Mouse (Mus musculus) thymus, postnatal 10 days (tissue): ENCODE data around the gene Uspl1.
A peak's percentile ranks its signal among the peaks of the same experiment; 100 is the strongest.

Experiments used
- DNase-seq, 2 experiments: peaks; one replicate each; pipeline ENCODE4 v3.0.0; 2021; ENCODE audit warnings: low spot score in 2 of 2

The Uspl1 gene

DNA sequence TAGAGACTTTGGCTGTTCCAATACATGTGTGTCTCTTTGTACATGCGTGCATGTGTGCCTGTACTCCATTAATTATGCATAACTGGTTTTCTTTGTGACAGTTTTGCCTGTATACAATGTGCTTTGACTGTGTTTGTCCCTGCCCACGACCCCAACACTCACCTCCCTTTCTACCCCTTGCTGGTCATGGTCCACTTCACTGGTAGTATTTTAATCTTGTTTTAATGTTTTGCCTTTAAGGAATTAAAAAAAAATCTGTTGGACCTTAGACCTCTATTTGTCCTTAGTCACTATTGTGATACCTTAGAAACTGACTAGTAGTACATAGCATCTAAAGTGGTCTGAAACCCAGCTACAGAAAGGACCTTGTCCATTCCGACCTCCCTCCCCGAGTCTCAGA, 26.9 kb downstream of the Uspl1 start:
- DNase-seq, result no peak

- no peak for DNase-seq
Observed at GRCm38 (mm10) chr5:149212806-149213205, 28.7 kb downstream of the Uspl1 start.

- DNase-seq, result no peak
Observed at GRCm38 (mm10) chr5:149215540-149215939, 31.4 kb downstream of the Uspl1 start.

GRCm38 (mm10) chr5:149217524-149218357, 33.6 kb downstream of the Uspl1 start:
- no peak for DNase-seq

GRCm38 (mm10) chr5:149219493-149219892, 35.3 kb downstream of the Uspl1 start:
- no peak for DNase-seq

DNA sequence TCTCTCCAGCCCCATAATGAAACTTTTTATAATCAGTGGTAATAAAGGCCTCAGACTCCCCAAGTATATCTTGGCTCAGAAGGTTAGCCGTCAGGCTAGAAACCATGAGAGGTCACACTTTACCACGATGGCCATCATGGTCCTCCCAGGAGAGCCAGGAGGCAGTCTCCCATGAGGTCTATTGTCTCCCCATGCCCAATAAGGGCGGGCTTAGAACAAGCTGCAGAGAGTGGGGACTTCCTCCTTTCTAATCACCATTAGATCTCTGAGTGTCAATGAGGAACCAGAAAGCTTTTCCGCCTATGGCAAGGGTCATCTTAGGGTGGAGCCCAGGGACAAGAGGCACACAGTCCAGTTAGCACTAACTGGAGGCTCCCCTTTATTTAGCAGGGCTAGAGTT, 37.2 kb downstream of the Uspl1 start:
- no peak for DNase-seq

- DNase-seq, result no peak
Observed at GRCm38 (mm10) chr5:149224666-149225065, 40.5 kb downstream of the Uspl1 start.

DNA sequence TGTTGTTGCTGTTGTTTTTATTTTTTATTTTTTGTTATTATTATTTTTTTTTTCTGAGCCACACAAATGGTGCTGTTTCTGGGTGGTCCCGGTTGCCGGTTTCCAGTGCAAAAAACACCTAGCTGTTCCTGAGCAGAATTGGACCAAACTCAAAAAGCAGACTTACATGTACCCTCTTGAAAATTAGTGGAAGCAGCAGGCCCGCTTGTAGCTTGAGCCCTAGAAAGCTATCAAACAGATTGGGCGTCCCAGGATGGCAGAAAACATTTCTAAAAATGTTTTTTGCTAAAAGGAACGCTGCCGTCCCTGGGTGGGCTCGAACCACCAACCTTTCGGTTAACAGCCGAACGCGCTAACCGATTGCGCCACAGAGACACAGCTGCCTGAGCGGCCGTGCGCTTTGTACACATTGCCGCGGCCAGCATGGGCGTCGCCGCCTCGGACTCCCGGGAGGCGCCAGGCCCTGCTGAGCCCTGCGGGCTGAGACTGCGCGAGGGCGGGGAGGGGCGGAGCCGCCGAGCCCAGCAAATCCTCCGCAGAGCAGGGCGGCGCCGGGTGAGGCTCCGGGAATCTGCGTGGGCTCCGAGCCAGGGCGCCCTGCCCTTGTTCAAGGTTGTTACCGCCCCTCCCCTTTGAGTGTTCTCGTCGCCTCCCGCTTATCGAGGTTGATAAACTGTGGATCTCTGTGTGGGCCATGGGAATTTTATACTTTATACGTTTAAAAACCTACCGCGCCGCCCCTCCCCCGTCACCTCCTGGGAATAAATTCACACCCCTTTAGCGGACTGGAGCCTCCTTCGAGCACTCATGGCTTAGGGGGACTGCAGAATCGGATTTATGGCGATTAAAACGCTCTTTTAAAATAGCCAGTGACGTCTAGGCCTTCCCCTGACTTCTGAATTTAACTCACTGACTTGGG, 44.8 kb downstream of the Uspl1 start:
- DNase-seq, result peak; percentile 92 to 93

DNA sequence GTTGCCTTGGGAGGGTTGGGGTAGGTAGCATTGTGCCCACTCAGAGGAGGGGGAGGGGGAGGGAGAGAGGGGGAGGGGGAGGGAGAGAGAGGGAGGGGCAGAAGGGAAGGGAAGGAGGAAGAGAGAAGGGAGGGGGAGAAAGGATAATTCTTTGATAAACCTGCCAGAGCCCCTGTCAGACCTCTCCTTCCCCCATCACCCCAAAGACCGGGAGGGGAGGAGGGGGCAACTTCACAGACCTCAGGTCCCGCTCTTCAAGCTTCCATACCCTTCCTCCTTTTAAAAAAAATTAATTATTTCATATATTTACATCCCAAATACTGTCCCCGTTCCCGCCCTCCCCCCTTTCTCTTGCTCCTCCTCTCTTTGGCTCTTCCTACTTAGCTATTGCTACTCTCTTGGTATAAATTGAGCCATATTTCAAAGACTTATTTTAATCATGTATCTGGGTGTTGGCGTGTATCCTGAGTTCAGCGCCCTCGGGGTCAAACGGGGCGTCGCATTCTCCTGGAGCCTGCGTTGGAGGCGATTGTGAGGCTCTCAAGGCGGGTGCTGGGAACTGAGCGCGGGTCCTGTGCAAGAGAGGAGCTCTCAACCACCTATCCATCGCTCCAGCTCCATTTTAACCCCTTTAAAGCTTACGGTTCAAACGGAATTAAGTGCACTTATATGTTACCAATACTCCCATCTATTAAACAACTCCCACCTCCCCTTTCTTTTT, 45.6 kb downstream of the Uspl1 start:
- DNase-seq, result no peak

- DNase-seq, result no peak
Observed at GRCm38 (mm10) chr5:149235002-149235401, 50.9 kb downstream of the Uspl1 start.

- DNase-seq, result no peak
Observed at GRCm38 (mm10) chr5:149237221-149237950, 53.2 kb downstream of the Uspl1 start.

DNA sequence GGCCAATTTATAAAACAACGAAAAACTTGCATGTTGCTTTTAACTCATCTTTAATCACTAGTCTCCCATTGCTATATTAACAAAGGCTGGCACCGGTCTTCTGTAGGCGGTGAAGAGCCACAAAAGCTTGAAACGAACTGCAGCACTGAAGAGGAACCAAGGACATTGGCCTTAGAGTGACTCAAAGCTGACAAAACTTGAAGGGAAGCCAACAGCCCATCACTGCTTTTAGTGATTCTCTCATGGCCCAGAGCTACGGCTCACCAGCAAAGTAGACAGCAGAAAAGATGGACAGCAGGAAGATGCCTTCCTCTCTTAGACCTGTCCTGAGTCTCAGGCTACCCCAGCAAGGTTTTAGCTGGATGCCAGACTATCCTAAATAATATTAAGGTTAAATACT, 58.3 kb downstream of the Uspl1 start:
- DNase-seq, result no peak

DNA sequence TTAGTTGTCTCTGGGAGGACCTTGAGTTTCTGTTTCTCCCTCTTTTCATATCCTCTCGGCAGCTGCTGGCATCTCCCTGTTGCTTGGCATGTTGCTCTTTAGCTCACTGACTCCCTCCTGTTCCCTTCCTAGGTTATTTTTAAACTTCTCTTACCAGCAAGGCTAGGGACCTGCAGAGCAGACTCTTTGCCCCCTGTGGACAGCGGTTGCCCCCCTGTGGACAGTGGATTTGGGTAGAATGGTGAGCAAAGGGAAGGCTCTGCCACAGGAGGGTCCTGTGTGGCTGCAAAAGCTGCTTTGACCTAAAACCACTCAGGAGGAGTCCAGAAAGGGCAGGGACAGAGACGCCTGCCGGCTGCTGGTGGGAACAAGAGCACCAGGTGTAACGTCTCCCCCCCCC, 58.9 kb downstream of the Uspl1 start:
- DNase-seq, result no peak

- no peak for DNase-seq
Observed at GRCm38 (mm10) chr5:149245391-149245964, 61.3 kb downstream of the Uspl1 start.

DNA sequence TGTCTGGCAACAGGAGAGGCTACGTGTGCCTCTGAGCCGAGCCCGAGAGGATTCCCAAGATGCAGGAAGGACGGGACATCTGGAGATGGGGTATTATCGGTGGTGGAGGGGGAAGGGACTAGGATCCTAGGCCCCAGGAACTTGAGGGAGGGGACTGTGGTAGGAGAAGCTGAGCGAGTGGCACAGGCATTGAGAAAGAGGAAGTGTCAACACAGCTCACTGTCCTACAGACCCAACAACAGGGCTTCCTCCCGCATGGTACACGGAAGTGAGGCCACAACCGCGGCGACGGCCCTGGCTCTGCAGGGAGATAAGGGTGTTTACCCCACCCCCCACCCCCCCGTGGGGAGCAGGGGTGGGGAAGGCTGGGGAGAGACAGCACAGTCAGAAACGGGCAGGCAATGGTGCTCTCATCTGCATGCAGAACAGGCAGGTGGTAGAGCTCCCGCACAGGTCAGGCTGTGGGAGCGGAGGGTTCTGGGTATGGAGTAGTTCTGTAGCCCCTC, 61.9 kb downstream of the Uspl1 start:
- DNase-seq, result peak; percentile 75 to 85

DNA sequence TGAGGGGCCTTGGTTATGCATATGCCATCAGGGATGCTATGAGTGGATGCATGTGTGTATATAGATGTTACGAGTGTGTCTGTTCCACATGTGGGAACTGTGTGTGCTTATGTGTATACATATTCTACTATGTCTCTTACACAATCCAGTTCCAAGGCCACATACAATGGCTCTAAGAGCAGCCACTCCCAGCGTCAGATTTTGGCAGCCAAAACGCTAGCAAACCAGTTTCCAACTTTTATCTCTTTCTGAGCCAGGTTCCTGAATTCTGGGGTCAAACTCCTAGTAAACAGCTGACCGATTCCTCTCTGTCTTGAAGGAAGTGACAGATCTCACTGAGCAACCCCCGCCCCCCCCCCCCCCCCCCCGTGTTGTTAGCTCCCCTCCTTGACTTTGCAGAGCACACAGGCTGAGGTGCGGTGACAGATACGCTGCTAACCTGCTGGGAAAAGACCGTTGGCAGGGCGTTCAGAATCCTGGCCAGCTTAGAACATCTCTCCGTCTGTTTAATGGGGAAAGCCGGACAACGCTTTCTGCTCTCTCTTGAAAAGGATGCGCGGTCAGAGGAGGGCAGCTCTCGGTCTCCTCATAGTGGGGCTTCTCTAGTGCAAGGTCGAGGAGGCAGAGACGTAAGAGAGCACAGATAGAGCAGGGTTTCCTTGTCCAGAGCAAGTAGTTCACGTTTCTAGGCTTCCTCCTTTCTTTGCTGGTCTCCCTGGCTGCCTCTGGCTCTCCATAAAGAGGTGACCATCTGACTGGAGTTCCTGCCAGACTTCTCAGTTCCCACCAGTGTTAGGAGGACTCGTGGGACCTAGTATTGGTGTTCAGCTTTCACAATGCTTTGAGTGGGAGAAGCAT, 63.1 kb downstream of the Uspl1 start:
- no peak for DNase-seq

GRCm38 (mm10) chr5:149252303-149252702, 68.2 kb downstream of the Uspl1 start:
- no peak for DNase-seq

DNA sequence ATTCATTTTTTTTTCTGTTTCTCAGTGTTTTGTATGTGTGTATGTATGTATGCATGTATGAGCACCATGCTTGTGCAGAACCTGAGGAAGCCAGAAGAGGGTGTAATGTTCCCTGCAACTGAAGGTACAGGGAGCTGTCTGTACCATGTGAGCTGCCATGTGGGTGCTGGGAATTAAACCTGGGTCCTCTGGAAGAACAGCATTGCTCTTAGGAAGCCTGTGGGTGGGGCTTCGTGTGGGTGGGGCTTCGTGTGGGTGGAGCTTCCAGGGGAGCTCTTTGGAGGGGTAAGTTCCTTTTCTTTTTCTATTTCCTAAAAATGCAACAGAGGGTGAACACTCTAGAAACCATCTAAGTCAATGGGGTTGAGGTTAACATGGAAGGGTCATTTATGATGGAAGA, 69.3 kb downstream of the Uspl1 start:
- DNase-seq, result no peak

DNA sequence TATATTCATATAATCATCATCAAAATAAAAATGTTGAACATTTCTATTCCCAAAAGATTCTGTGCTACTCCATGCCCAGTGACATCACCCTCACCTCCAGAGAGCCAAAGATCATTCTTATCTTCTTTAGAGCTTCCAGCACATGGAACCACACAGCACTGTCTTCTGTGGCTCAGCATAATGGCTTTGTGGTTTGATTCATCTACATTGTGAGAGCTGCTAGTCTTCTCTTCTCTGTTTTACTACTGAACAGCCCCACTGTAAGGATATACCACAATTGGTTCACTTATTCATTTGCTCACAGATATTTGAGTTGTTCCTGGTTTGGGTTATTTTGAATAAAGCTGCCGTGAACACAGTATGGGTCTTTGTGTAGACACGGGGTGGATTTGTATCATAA, 71.4 kb downstream of the Uspl1 start:
- no peak for DNase-seq
